Mouse (Mus musculus) cerebellum, postnatal 10 days (tissue): Measurements from ENCODE around the gene Nkapl.
"Not testable (repeated sequence)": the region's sequence is repeated elsewhere in the genome, so short reads cannot be mapped to it uniquely, and the experiment has no call there.

ENCODE experiments used
- DNase-seq, 2 experiments: peaks; one replicate each; pipeline ENCODE4 v3.0.0; 2021; ENCODE audit warnings: mixed read lengths in 2 of 2

The Nkapl gene

GRCm38 (mm10) chr13:21468061-21469019 lies at the start of gene Nkapl:
TSS of gene Nkapl (minus strand) at chr13:21468509.
- DNase-seq: peak; percentile 85 to 90

- DNase-seq: peak; percentile 89 to 91
Observed at GRCm38 (mm10) chr13:21506221-21506649, 37.9 kb upstream of the Nkapl start.

- no peak for DNase-seq
Observed at GRCm38 (mm10) chr13:21502296-21502695, 34.0 kb upstream of the Nkapl start.

GRCm38 (mm10) chr13:21501182-21501581 lies 32.9 kb upstream of the Nkapl start, which contains the start of gene Gm11273:
TSS of gene Gm11273 (minus strand) at chr13:21501418.
- not testable (repeated sequence) for DNase-seq

GRCm38 (mm10) chr13:21495080-21495479 lies 26.8 kb upstream of the Nkapl start, which contains the start of gene AK157302:
TSS of gene AK157302 (plus strand) at chr13:21495223.
- peak; percentile 21 to 40 for DNase-seq

- DNase-seq: no peak
Observed at GRCm38 (mm10) chr13:21492847-21493246, 24.5 kb upstream of the Nkapl start.

GRCm38 (mm10) chr13:21486881-21487280 lies 18.6 kb upstream of the Nkapl start:
- no peak for DNase-seq

GRCm38 (mm10) chr13:21478759-21479670 lies 10.7 kb upstream of the Nkapl start, which contains the start of the genes Zkscan4 and Gm10065:
TSS of gene Zkscan4 (plus strand) at chr13:21478907.
TSS of gene Gm10065 (minus strand) at chr13:21479441.
- DNase-seq: peak; percentile 84 to 86

GRCm38 (mm10) chr13:21472427-21472826 lies 4.1 kb upstream of the Nkapl start:
- DNase-seq: no peak

GRCm38 (mm10) chr13:21469097-21469496 lies 788 bp upstream of the Nkapl start:
- no peak for DNase-seq

- no peak for DNase-seq
Observed at GRCm38 (mm10) chr13:21467336-21467735, 973 bp downstream of the Nkapl start.

GRCm38 (mm10) chr13:21462516-21462915 lies 5.8 kb downstream of the Nkapl start:
- not testable (repeated sequence) for DNase-seq

GRCm38 (mm10) chr13:21456347-21456746 lies 12.0 kb downstream of the Nkapl start:
- no peak for DNase-seq

GRCm38 (mm10) chr13:21454133-21454532 lies 14.2 kb downstream of the Nkapl start:
- no peak for DNase-seq

GRCm38 (mm10) chr13:21453449-21453848 lies 14.9 kb downstream of the Nkapl start, which contains the start of gene Zscan26:
TSS of gene Zscan26 (minus strand) at chr13:21453730.
- DNase-seq: peak; percentile 82 to 84

- DNase-seq: no peak
Observed at GRCm38 (mm10) chr13:21453042-21453441, 15.3 kb downstream of the Nkapl start.

- no peak for DNase-seq
Observed at GRCm38 (mm10) chr13:21447856-21448614, 20.3 kb downstream of the Nkapl start.

GRCm38 (mm10) chr13:21446796-21447195 lies 21.5 kb downstream of the Nkapl start:
- no peak for DNase-seq

GRCm38 (mm10) chr13:21441207-21441572 lies 27.1 kb downstream of the Nkapl start:
- DNase-seq: no peak

- peak; percentile 93 to 94 for DNase-seq
Observed at GRCm38 (mm10) chr13:21440503-21441206, 27.7 kb downstream of the Nkapl start, which contains the start of gene Pgbd1. TSS of gene Pgbd1 (minus strand) at chr13:21441058.

- no peak for DNase-seq
Observed at GRCm38 (mm10) chr13:21435476-21435875, 32.8 kb downstream of the Nkapl start.
